Comparison of ENCODE assay signal across 17 mouse cellular contexts in the genomic region with DNA sequence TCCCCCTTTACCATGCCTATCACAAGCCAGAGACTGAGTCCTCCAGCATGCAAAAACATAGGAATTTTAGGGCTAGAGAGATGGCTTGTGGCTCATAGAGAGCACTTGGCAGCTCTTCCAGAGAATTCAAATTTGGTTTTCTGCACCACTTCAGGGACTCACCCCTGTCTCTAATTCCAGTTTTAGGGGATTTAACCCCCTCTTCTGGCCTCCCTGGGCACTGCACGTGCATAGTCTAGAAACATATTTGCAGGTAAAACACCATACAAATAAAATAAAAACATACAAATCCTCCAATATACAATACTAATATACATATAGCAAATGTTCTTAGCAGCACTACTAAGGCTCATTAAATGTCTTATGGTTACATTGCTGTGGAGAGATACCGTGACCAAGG. TPM values are rescaled to one million over a fixed set of nuclear protein-coding genes. Genes with fewer than 3 reads are reported as not detected.
DNase-seq lines count a peak whose midpoint lies in the region; ATAC-seq and TF ChIP-seq lines count a peak whose summit lies in the region.
"Had no signal": no experiment of that assay in that cellular context is flagged by ENCODE, and none has a peak within 500 bp of the region (broad histone marks: within the 10 kb centered on the region; RNA-seq: fewer than 3 reads in every experiment).

No protein-coding gene starts in this region.

- DNase-seq in adrenal gland, postnatal 14 days: peak; percentile 36
- DNase-seq in adrenal gland, adult 18-20 months (ENCODE audit: low spot score in 2 of 2): no peak
- no peak for DNase-seq in kidney, adult 2 months
- no peak for DNase-seq in midbrain, postnatal 0 days (ENCODE audit: low spot score)
- DNase-seq in midbrain, embryonic 10.5 days (ENCODE audit: low spot score): no peak
- DNase-seq: gastrocnemius, postnatal 36 days; kidney, postnatal 25 days; lung, postnatal 14 days; right cerebral cortex, postnatal 25 days; thymus, postnatal 14 days had no signal

- TF ChIP-seq POLR2A in kidney, adult 2 months (IDR thresholded peaks at IDR 0.05; ENCODE audit: low read depth, low read length): no peak
- TF ChIP-seq POLR2A in embryonic fibroblast, embryonic 13.5 days (IDR thresholded peaks at IDR 0.05; ENCODE audit: low read depth, low read length): no peak

- no peak overlapping the region for H3K27ac ChIP-seq in kidney, adult 2 months (ENCODE audit: insufficient read depth, low read depth, low read length)
- no peak overlapping the region for H3K27ac ChIP-seq in kidney, embryonic 14.5 days (ENCODE audit: low read depth, low read length)
- no peak overlapping the region for H3K27ac ChIP-seq in midbrain, postnatal 0 days (ENCODE audit: low read depth, low read length)
- H3K27ac ChIP-seq in midbrain, embryonic 10.5 days (replicated peaks): no peak overlapping the region; the same call in 1 of the 2 replicates
- H3K27ac ChIP-seq in embryonic fibroblast, embryonic 13.5 days (ENCODE audit: insufficient read depth, low read length): peak overlapping the region; percentile 55; the same call in 1 of the 2 replicates
- H3K27ac ChIP-seq in hindbrain, embryonic 12.5 days: no peak overlapping the region
- H3K27ac ChIP-seq: hindbrain, embryonic 15.5 days; limb, embryonic 15.5 days; midbrain, embryonic 15.5 days had no signal

- H3K9me3 ChIP-seq in kidney, embryonic 14.5 days (ENCODE audit: control insufficient read depth, low read length): no peaks in the 10 kb centered on the region
- H3K9me3 ChIP-seq in midbrain, postnatal 0 days (ENCODE audit: low read length): no peaks in the 10 kb centered on the region
- H3K9me3 ChIP-seq in midbrain, embryonic 10.5 days (replicated peaks): no peaks in the 10 kb centered on the region
- H3K9me3 ChIP-seq in hindbrain, embryonic 12.5 days (replicated peaks): no peaks in the 10 kb centered on the region
- H3K9me3 ChIP-seq: hindbrain, embryonic 15.5 days; limb, embryonic 15.5 days; midbrain, embryonic 15.5 days had no signal

- H3K9ac ChIP-seq in kidney, embryonic 14.5 days (ENCODE audit: low read depth, low read length): no peak overlapping the region
- H3K9ac ChIP-seq in midbrain, postnatal 0 days (replicated peaks; ENCODE audit: low read length, poor library complexity, severe bottlenecking): no peak overlapping the region
- H3K9ac ChIP-seq in hindbrain, embryonic 12.5 days: no peak overlapping the region
- H3K9ac ChIP-seq: hindbrain, embryonic 15.5 days; limb, embryonic 15.5 days; midbrain, embryonic 15.5 days had no signal

- H3K27me3 ChIP-seq in kidney, adult 2 months (replicated peaks; ENCODE audit: control insufficient read depth, insufficient read depth, low read length): no peaks in the 10 kb centered on the region
- no peaks in the 10 kb centered on the region for H3K27me3 ChIP-seq in kidney, embryonic 14.5 days (ENCODE audit: control insufficient read depth, insufficient read depth, low read length)
- H3K27me3 ChIP-seq in midbrain, postnatal 0 days (ENCODE audit: insufficient read depth, low read length): no peaks in the 10 kb centered on the region
- peaks cover 4% of the 10 kb centered on the region; the same call in 1 of the 2 replicates for H3K27me3 ChIP-seq in midbrain, embryonic 10.5 days (ENCODE audit: low read depth, poor library complexity, severe bottlenecking)
- 0 out of 2 replicates have a peak, but pooled peaks cover 3% of the 10 kb centered on the region for H3K27me3 ChIP-seq in hindbrain, embryonic 12.5 days
- H3K27me3 ChIP-seq: hindbrain, embryonic 15.5 days; limb, embryonic 15.5 days; midbrain, embryonic 15.5 days had no signal

- H3K36me3 ChIP-seq in kidney, adult 2 months (ENCODE audit: control insufficient read depth, insufficient read depth, low read length): no peaks in the 10 kb centered on the region
- no peaks in the 10 kb centered on the region for H3K36me3 ChIP-seq in kidney, embryonic 14.5 days (ENCODE audit: control insufficient read depth, insufficient read depth, low read length)
- H3K36me3 ChIP-seq in midbrain, postnatal 0 days (ENCODE audit: insufficient read depth, low read length): no peaks in the 10 kb centered on the region
- H3K36me3 ChIP-seq in midbrain, embryonic 10.5 days: no peaks in the 10 kb centered on the region
- no peaks in the 10 kb centered on the region for H3K36me3 ChIP-seq in hindbrain, embryonic 12.5 days
- H3K36me3 ChIP-seq: hindbrain, embryonic 15.5 days; limb, embryonic 15.5 days; midbrain, embryonic 15.5 days had no signal

- TF ChIP-seq CTCF in kidney, adult 2 months (conservative IDR thresholded peaks at IDR 0.05; ENCODE audit: insufficient read depth, insufficient read length, low read depth, low read length): 0 out of 2 replicates have a peak, but pooled peaks have one; percentile 23
- TF ChIP-seq CTCF in midbrain, postnatal 0 days (IDR thresholded peaks at IDR 0.05): peak; percentile 51
- TF ChIP-seq CTCF in embryonic fibroblast, embryonic 13.5 days (IDR thresholded peaks at IDR 0.05; ENCODE audit: borderline replicate concordance, insufficient read depth, low read length): no peak

- ATAC-seq in kidney, embryonic 14.5 days (ENCODE audit: low FRiP score, low TSS enrichment): no peak
- no peak for ATAC-seq in midbrain, postnatal 0 days (ENCODE audit: low FRiP score)
- ATAC-seq in hindbrain, embryonic 12.5 days (ENCODE audit: low FRiP score): no peak
- ATAC-seq: forebrain, embryonic 16.5 days; midbrain, embryonic 15.5 days had no signal

- H3K4me2 ChIP-seq in kidney, embryonic 14.5 days (replicated peaks; ENCODE audit: low read depth, low read length): no peak overlapping the region
- no peak overlapping the region for H3K4me2 ChIP-seq in midbrain, postnatal 0 days (ENCODE audit: low read depth, low read length, poor library complexity, severe bottlenecking)
- no peak overlapping the region for H3K4me2 ChIP-seq in hindbrain, embryonic 12.5 days (replicated peaks)
- H3K4me2 ChIP-seq: hindbrain, embryonic 15.5 days; limb, embryonic 15.5 days; midbrain, embryonic 15.5 days had no signal

- H3K4me3 ChIP-seq in kidney, adult 2 months (ENCODE audit: insufficient read depth, low read depth, low read length): no peak overlapping the region
- no peak overlapping the region for H3K4me3 ChIP-seq in kidney, embryonic 14.5 days (ENCODE audit: low read length)
- no peak overlapping the region for H3K4me3 ChIP-seq in midbrain, postnatal 0 days (ENCODE audit: low read depth, low read length)
- H3K4me3 ChIP-seq in midbrain, embryonic 10.5 days: no peak overlapping the region
- no peak overlapping the region for H3K4me3 ChIP-seq in embryonic fibroblast, embryonic 13.5 days (ENCODE audit: insufficient read depth, low read length)
- H3K4me3 ChIP-seq in hindbrain, embryonic 12.5 days: no peak overlapping the region
- H3K4me3 ChIP-seq: hindbrain, embryonic 15.5 days; limb, embryonic 15.5 days; midbrain, embryonic 15.5 days had no signal

- WGBS in kidney, adult 2 months: 91% methylated on average over 2 of the region's 2 CpGs
- 88% methylated on average over 2 of the region's 2 CpGs for WGBS in kidney, embryonic 14.5 days
- WGBS in midbrain, postnatal 0 days: 72% methylated on average over 2 of the region's 2 CpGs
- 80% methylated on average over 2 of the region's 2 CpGs for WGBS in midbrain, embryonic 10.5 days
- WGBS in hindbrain, embryonic 12.5 days: 80% methylated on average over 2 of the region's 2 CpGs

- peaks cover 6% of the 10 kb centered on the region; the same call in 1 of the 2 replicates for H3K4me1 ChIP-seq in kidney, adult 2 months (ENCODE audit: control insufficient read depth, insufficient read depth, low read length)
- H3K4me1 ChIP-seq in kidney, embryonic 14.5 days (ENCODE audit: control insufficient read depth, insufficient read depth, low read length): peaks cover 17% of the 10 kb centered on the region; the same call in 1 of the 2 replicates
- 0 out of 2 replicates have a peak, but pooled peaks cover 4% of the 10 kb centered on the region for H3K4me1 ChIP-seq in midbrain, postnatal 0 days (ENCODE audit: insufficient read depth, low read length)
- H3K4me1 ChIP-seq in midbrain, embryonic 10.5 days: peaks cover 50% of the 10 kb centered on the region
- peaks cover 14% of the 10 kb centered on the region for H3K4me1 ChIP-seq in embryonic fibroblast, embryonic 13.5 days (ENCODE audit: control insufficient read depth, insufficient read depth, low read length)
- H3K4me1 ChIP-seq in hindbrain, embryonic 12.5 days: peaks cover 34% of the 10 kb centered on the region

RNA-seq across cellular contexts. Expression of a gene that starts 4.2 kb away (rescaled TPM):
- total RNA-seq in adrenal gland, postnatal 14 days (2021): 13.0 and 18.7 TPM in 2 replicates
- total RNA-seq in adrenal gland, adult 18-20 months (2021): 10 to 100 TPM in 1 of 2 experiments, 1 to 10 TPM in 1; 9.4 to 14.7 TPM
- 5.5 and 5.8 TPM in 2 replicates for polyA plus RNA-seq in kidney, adult 2 months (2012; rRNA removed)
- polyA plus RNA-seq in kidney, embryonic 14.5 days (2014; fragmentation: Nextera tagmentation; extraction: Ambion mirVana): 4.6 and 6.9 TPM in 2 replicates
- total RNA-seq in midbrain, postnatal 0 days (2014; rRNA removed): 58.6 and 77.6 TPM in 2 replicates
- polyA plus RNA-seq in midbrain, postnatal 0 days (2015; fragmentation: Nextera tagmentation; extraction: Ambion mirVana): 20.9 and 29.8 TPM in 2 replicates
- polyA plus RNA-seq in midbrain, embryonic 10.5 days (2016; fragmentation: Nextera tagmentation; extraction: Ambion mirVana): 30.9 and 44.7 TPM in 2 replicates
- 16.4 and 19.6 TPM in 2 replicates for polyA plus RNA-seq in embryonic fibroblast, embryonic 13.5 days (2011; ENCODE audit: insufficient read length, low read depth, missing spikeins)
- polyA plus RNA-seq in hindbrain, embryonic 12.5 days (2016; fragmentation: Nextera tagmentation; extraction: Ambion mirVana): 44.8 and 48.9 TPM in 2 replicates
